Mouse (Mus musculus) T-cell, adult 2 months (primary cell): ENCODE measurements around the gene Nrp1.

Experiments
- DNase-seq: peaks from one replicate; pipeline ENCODE4 v3.0.0; 2022; ENCODE audit warnings: low spot score

The Nrp1 gene

GRCm38 (mm10) chr8:128466681-128467430, 108.5 kb downstream of the Nrp1 start:
- DNase-seq = no peak

- no peak for DNase-seq
Measured at GRCm38 (mm10) chr8:128470097-128470496, 111.7 kb downstream of the Nrp1 start.

- DNase-seq = no peak
Measured at GRCm38 (mm10) chr8:128471186-128471585, 112.8 kb downstream of the Nrp1 start.

GRCm38 (mm10) chr8:128472871-128473270, 114.5 kb downstream of the Nrp1 start:
- DNase-seq = no peak

- DNase-seq = peak; percentile 54
Measured at GRCm38 (mm10) chr8:128473456-128474239, 115.2 kb downstream of the Nrp1 start.

- DNase-seq = no peak
Measured at GRCm38 (mm10) chr8:128474614-128475013, 116.2 kb downstream of the Nrp1 start.

GRCm38 (mm10) chr8:128476206-128476605, 117.8 kb downstream of the Nrp1 start:
- no peak for DNase-seq

- DNase-seq = no peak
Measured at GRCm38 (mm10) chr8:128478017-128478416, 119.6 kb downstream of the Nrp1 start.

- no peak for DNase-seq
Measured at GRCm38 (mm10) chr8:128479309-128480013, 121.1 kb downstream of the Nrp1 start.

GRCm38 (mm10) chr8:128480896-128481665, 122.7 kb downstream of the Nrp1 start:
- DNase-seq = no peak

- no peak for DNase-seq
Measured at GRCm38 (mm10) chr8:128483344-128483743, 124.9 kb downstream of the Nrp1 start.

- no peak for DNase-seq
Measured at GRCm38 (mm10) chr8:128484720-128485124, 126.3 kb downstream of the Nrp1 start.

GRCm38 (mm10) chr8:128486043-128486442, 127.6 kb downstream of the Nrp1 start:
- DNase-seq = no peak

- peak; percentile 15 for DNase-seq
Measured at GRCm38 (mm10) chr8:128487966-128488931, 129.8 kb downstream of the Nrp1 start.

- no peak for DNase-seq
Measured at GRCm38 (mm10) chr8:128489351-128489750, 130.9 kb downstream of the Nrp1 start.

GRCm38 (mm10) chr8:128491126-128492067, 133.0 kb downstream of the Nrp1 start:
- peak; percentile 68 for DNase-seq

GRCm38 (mm10) chr8:128493801-128494200, 135.4 kb downstream of the Nrp1 start:
- no peak for DNase-seq

GRCm38 (mm10) chr8:128498836-128499235, 140.4 kb downstream of the Nrp1 start:
- DNase-seq = no peak

GRCm38 (mm10) chr8:128504136-128504829, 145.9 kb downstream of the Nrp1 start:
- DNase-seq = no peak
